Mouse (Mus musculus): ENCODE results near the gene Ccdc97.

Ccdc97 gene

GRCm38 (mm10) chr7:25707581-25708292, 11.2 kb downstream of the Ccdc97 start:
- TF ChIP-seq GATA4 (IDR thresholded peaks at IDR 0.05; ENCODE audit: insufficient replicate concordance, low read length): peak; percentile 16; the same call in 1 of the 2 replicates

- TF ChIP-seq GATA4 (IDR thresholded peaks at IDR 0.05; ENCODE audit: insufficient replicate concordance, low read length): no peak
Observed at GRCm38 (mm10) chr7:25706578-25707170, 12.2 kb downstream of the Ccdc97 start.

- no peak; the same call in 1 of the 2 replicates for TF ChIP-seq GATA4 (IDR thresholded peaks at IDR 0.05; ENCODE audit: insufficient replicate concordance, low read length)
Observed at GRCm38 (mm10) chr7:25705801-25706251, 13.1 kb downstream of the Ccdc97 start.

GRCm38 (mm10) chr7:25704716-25705364, 14.0 kb downstream of the Ccdc97 start:
- no peak for TF ChIP-seq GATA4 (IDR thresholded peaks at IDR 0.05; ENCODE audit: insufficient replicate concordance, low read length)

GRCm38 (mm10) chr7:25703793-25704494, 14.9 kb downstream of the Ccdc97 start:
- TF ChIP-seq GATA4 (IDR thresholded peaks at IDR 0.05; ENCODE audit: insufficient replicate concordance, low read length): no peak

GRCm38 (mm10) chr7:25702350-25702749, 16.5 kb downstream of the Ccdc97 start:
- no peak for TF ChIP-seq GATA4 (IDR thresholded peaks at IDR 0.05; ENCODE audit: insufficient replicate concordance, low read length)

- TF ChIP-seq GATA4 (IDR thresholded peaks at IDR 0.05; ENCODE audit: insufficient replicate concordance, low read length): no peak
Observed at GRCm38 (mm10) chr7:25700732-25701131, 18.2 kb downstream of the Ccdc97 start.

- TF ChIP-seq GATA4 (IDR thresholded peaks at IDR 0.05; ENCODE audit: insufficient replicate concordance, low read length): no peak
Observed at GRCm38 (mm10) chr7:25699851-25700250, 19.0 kb downstream of the Ccdc97 start.

- TF ChIP-seq GATA4 (IDR thresholded peaks at IDR 0.05; ENCODE audit: insufficient replicate concordance, low read length): no peak
Observed at GRCm38 (mm10) chr7:25694104-25694503, 24.8 kb downstream of the Ccdc97 start.

- no peak for TF ChIP-seq GATA4 (IDR thresholded peaks at IDR 0.05; ENCODE audit: insufficient replicate concordance, low read length)
Observed at GRCm38 (mm10) chr7:25690051-25690450, 28.8 kb downstream of the Ccdc97 start.

- no peak for TF ChIP-seq GATA4 (IDR thresholded peaks at IDR 0.05; ENCODE audit: insufficient replicate concordance, low read length)
Observed at GRCm38 (mm10) chr7:25689603-25690021, 29.3 kb downstream of the Ccdc97 start.

- TF ChIP-seq GATA4 (IDR thresholded peaks at IDR 0.05; ENCODE audit: insufficient replicate concordance, low read length): peak; percentile 69; the same call in 1 of the 2 replicates
Observed at GRCm38 (mm10) chr7:25688810-25689586, 29.9 kb downstream of the Ccdc97 start.

GRCm38 (mm10) chr7:25687811-25688401, 31.0 kb downstream of the Ccdc97 start:
- TF ChIP-seq GATA4 (IDR thresholded peaks at IDR 0.05; ENCODE audit: insufficient replicate concordance, low read length): no peak
